Mouse (Mus musculus): Measurements from ENCODE around the gene Mtg2. TPM values are rescaled to one million over a fixed set of nuclear protein-coding genes. Genes with fewer than 3 reads are reported as not detected.

Gene Mtg2
- polyA plus RNA-seq (2016; fragmentation: Nextera tagmentation; extraction: Ambion mirVana): 31.8 and 35.0 TPM in 2 replicates

DNA sequence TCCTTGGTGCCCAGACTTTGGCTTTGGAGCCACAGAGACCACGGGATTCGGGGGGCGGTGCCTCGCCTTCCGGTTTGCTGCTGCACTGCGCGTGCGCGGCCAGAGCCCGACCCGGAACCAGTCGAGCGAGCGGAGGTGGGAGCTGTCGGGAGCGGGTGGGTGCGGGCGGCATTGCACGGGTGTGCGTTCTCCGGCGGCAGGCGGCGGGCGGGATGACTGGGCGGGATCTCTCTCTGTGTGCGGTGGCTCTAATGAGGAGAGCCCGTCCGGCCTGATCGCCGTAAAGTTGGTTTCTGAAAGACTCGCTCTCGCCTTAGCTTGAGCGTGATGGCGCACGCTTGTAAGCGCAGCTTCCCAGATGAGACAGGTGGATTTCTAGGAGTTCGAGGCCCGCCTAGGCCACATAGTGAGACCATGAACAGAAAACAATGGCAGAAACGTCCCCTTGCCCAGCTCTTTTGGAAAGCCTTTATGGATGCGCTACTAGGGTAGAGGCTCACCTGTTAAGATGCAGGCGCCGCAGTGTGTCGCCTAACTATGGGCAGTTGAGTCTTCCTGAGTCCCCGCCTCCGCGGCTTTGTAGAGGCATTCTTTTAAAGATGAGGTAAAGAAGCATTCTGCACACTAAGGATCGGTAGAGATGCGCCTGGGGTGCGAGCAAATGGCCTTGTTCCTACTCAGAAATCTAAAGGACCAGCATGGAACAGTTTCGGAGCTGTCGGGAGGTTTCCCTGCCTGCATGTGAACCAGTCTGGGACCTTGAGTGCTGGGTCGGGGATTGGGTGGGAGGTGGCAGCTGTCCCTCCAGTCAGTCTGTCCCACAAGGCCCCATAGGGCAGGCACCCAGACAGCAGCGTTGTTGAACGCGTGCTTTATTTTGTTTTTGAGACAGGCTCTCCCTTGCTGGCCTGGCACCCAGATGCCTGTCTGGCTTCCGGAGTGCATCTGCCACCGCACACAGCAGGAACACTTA, at the start of gene Mtg2:
Gene Mtg2, plus strand, starts transcription at position 108 of the 973 bp plus-strand sequence.
- Histone ChIP-seq H3K9me3 (no peaks in the 10 kb centered on the region), H3K9ac (replicated peaks) (peak within 1 kb of the TSS; percentile 82), H3K36me3 (peaks cover 26% of the 10 kb centered on the region), H3K27me3 (no peaks in the 10 kb centered on the region), H3K4me2 (replicated peaks) (peak within 1 kb of the TSS; percentile 83), H3K27ac (replicated peaks) (peak within 1 kb of the TSS; percentile 79), H3K4me1 (peaks cover 11% of the 10 kb centered on the region), H3K4me3 (peak within 1 kb of the TSS; percentile 67)
- 6% methylated on average over 58 of the region's 58 CpGs for WGBS
- peak; percentile 96 for ATAC-seq (ENCODE audit: low FRiP score, low read depth)

DNA sequence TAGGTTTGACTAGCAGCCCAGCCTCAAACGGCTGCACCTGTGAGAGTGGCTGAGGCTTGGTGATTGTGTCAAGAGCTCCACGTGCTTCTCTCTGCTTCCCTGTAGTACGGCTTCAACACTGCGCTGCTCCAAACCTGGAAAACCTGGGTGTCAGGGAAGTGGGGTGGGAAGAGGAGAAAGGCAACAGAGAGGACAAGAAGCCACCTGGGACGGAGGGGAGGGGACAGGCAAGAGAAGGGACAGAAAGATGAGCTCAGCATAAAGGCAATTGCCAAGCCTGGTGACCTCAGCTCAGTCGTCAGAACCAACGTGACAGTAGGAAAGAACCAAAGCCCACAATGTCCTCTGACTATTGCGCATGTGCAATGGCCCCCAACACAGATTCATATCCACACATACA, 49.5 kb upstream of the Mtg2 start:
- Histone ChIP-seq H3K36me3 (no peaks in the 10 kb centered on the region), H3K9ac (replicated peaks) (no peak overlapping the region), H3K27ac (replicated peaks) (no peak overlapping the region), H3K27me3 (peaks cover 34% of the 10 kb centered on the region), H3K4me1 (peaks cover 5% of the 10 kb centered on the region; the same call in 1 of the 2 replicates), H3K4me2 (replicated peaks) (no peak overlapping the region), H3K9me3 (no peaks in the 10 kb centered on the region), H3K4me3 (no peak overlapping the region)
- ATAC-seq (ENCODE audit: low FRiP score, low read depth): no peak
- 83% methylated on average over 8 of the region's 8 CpGs for WGBS

DNA sequence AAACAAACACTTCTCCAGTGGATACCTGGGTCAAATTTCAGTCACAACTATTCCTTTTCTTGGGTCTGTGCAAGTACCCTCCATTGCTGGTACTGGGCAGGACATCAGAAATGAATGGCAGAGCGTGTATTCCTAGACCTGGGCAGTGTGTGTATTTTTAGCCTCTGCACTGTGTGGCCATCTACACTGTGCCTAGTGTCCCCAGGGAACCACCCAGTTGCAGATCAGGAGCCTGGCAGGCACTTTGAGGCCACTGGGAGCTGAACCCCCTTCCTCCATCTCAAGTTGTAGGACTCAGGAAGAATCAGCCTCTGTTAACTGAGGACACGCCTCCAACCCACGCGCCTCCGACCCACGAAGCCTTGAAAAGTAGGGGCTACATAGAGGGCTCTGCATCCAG, 47.6 kb upstream of the Mtg2 start:
- Histone ChIP-seq H3K27me3 (peaks cover 34% of the 10 kb centered on the region), H3K4me1 (peaks cover 24% of the 10 kb centered on the region), H3K27ac (replicated peaks) (no peak overlapping the region), H3K4me3 (no peak overlapping the region), H3K4me2 (replicated peaks) (no peak overlapping the region), H3K9me3 (no peaks in the 10 kb centered on the region), H3K36me3 (peaks cover 11% of the 10 kb centered on the region), H3K9ac (replicated peaks) (no peak overlapping the region)
- ATAC-seq (ENCODE audit: low FRiP score, low read depth): no peak
- WGBS: 75% methylated on average over 6 of the region's 6 CpGs

DNA sequence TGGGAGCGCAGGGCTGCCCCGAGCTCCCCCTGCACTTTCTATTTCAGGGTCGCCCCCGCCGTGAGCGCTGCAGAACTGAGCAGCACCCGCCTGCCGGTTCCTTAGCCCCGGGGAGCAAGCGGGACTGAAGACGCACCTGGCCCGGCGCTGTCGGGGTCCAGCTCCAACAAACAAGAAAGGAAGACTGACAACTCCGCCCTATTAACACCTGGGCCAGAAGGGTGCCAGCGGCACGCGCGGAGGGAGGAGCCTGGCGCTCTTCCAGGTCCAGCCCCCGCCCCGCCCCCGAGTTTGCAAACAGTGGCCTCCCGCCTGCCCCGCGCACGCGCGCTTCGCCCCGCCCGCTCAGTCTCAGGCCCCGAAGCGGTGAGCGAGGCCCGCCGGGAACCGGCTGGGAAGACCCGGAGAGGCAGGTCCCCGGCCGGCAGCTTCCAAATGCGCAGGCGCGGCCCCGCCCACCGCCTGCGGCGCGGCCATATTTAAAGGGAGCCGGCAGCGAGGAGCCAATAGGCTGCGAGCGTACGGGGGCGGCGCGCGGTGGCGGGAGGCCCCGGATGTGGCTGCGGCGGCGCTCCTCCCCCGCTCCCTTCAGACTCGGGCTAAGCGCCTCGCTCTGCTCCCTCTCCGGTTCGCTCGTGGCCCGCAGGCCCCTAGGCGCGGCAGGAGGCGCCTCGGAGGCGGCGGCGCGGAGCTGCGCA, 45.8 kb upstream of the Mtg2 start, which contains the start of gene Lsm14b:
Gene Lsm14b, plus strand, starts transcription at position 587 of the 698 bp plus-strand sequence.
- peak within 1 kb of the TSS; percentile 98 for H3K4me3 ChIP-seq
- H3K4me2 ChIP-seq (replicated peaks): peak within 1 kb of the TSS; percentile 95
- no peaks in the 10 kb centered on the region for H3K9me3 ChIP-seq
- ATAC-seq (ENCODE audit: low FRiP score, low read depth): peak; percentile 97
- H3K4me1 ChIP-seq: peaks cover 38% of the 10 kb centered on the region
- H3K27me3 ChIP-seq: peaks cover 31% of the 10 kb centered on the region
- peaks cover 29% of the 10 kb centered on the region for H3K36me3 ChIP-seq
- H3K27ac ChIP-seq (replicated peaks): peak within 1 kb of the TSS; percentile 95
- under 1% methylated on average over 60 of the region's 80 CpGs for WGBS
- peak within 1 kb of the TSS; percentile 99 for H3K9ac ChIP-seq (replicated peaks)

DNA sequence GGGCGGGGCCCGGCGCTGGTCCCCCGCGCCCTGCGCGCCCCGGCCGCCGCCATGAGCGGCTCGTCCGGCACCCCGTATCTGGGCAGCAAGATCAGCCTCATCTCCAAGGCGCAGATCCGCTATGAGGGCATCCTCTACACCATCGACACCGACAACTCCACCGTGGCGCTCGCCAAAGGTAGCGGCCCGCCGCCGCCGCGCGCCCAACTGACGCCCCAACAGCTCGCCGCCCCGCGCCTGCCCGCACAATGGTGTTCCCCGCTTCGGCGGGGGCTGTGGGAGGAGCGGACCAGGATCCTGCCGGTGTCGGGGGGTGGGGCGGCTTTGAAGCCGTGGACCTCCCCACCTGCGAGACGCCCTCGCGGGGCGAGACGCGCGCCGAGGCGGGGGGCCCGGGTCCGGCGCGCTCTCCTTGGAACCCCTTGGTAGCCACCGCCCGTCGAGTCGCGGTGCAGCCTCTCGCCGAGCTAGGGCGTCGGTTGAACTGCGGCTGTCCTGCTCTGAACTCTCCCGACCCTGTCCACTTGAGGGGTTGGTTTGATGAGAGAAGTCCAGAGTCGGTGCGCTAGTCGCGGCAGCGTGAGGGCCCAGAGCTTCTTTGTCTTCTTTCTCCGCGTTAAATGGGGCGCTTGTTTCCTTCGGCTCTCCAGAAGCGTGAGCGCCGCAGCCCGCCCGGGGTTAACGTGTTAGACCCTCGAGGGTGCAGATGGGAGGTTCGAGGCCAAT, 45.1 kb upstream of the Mtg2 start:
- Histone ChIP-seq H3K4me3 (peak overlapping the region; percentile 98), H3K4me1 (peaks cover 38% of the 10 kb centered on the region), H3K27ac (replicated peaks) (peak overlapping the region; percentile 95), H3K9me3 (no peaks in the 10 kb centered on the region), H3K9ac (replicated peaks) (peak overlapping the region; percentile 99), H3K27me3 (peaks cover 31% of the 10 kb centered on the region), H3K4me2 (replicated peaks) (peak overlapping the region; percentile 95), H3K36me3 (peaks cover 37% of the 10 kb centered on the region)
- ATAC-seq (ENCODE audit: low FRiP score, low read depth): no peak; the same call in 1 of the 2 replicates
- WGBS: under 1% methylated on average over 79 of the region's 84 CpGs

DNA sequence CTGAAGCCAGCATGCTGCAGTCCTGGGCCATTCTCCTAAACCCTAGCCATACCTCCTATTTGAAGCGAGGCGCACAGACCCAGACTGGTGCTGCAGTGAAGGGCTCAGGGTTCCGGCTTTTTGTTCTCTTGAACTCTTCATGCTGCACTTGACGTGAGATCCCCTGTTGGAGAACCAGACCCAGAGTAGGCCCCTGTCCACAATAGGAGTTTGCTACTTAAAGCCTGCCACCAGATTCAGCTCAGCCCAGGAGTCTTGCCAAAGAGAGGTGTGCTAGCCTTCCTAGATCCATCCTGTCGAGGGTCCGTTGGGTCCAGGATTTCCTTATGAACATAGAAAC, 44.6 kb upstream of the Mtg2 start:
- H3K4me3 ChIP-seq: peak overlapping the region; percentile 98
- 8% methylated on average over 6 of the region's 6 CpGs for WGBS

DNA sequence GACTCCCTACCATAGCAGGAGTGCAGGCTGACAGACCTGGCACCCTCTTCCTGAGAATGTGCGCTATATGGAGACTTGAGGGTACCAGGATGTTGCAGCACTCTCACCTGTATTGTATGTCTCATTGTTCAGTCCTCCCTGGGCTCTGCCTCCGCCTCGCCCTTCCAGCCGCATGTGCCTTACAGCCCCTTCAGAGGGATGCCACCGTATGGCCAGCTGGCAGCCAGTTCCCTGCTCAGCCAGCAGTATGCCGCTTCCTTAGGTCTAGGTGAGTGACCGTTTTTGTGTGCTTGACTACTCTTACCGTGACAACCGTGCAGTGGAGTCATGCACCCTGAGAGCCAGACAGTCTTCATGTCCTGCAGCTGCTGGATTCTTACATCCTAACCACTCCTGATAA, 42.6 kb upstream of the Mtg2 start:
- WGBS: 78% methylated on average over 9 of the region's 9 CpGs
- ATAC-seq (ENCODE audit: low FRiP score, low read depth): no peak
- H3K4me1 ChIP-seq: peaks cover 38% of the 10 kb centered on the region
- H3K4me3 ChIP-seq: peak overlapping the region; percentile 98
- H3K27me3 ChIP-seq: peaks cover 11% of the 10 kb centered on the region
- H3K9ac ChIP-seq (replicated peaks): peak overlapping the region; percentile 99
- no peak overlapping the region for H3K27ac ChIP-seq (replicated peaks)
- H3K9me3 ChIP-seq: no peaks in the 10 kb centered on the region
- H3K4me2 ChIP-seq (replicated peaks): peak overlapping the region; percentile 95
- H3K36me3 ChIP-seq: peaks cover 62% of the 10 kb centered on the region

More for the DNA sequence above, 44.6 kb upstream of the Mtg2 start:
- Histone ChIP-seq H3K9ac (replicated peaks) (peak overlapping the region; percentile 99), H3K9me3 (no peaks in the 10 kb centered on the region), H3K4me1 (peaks cover 38% of the 10 kb centered on the region), H3K27ac (replicated peaks) (peak overlapping the region; percentile 95), H3K4me2 (replicated peaks) (peak overlapping the region; percentile 95), H3K36me3 (peaks cover 42% of the 10 kb centered on the region), H3K27me3 (peaks cover 29% of the 10 kb centered on the region)
- ATAC-seq (ENCODE audit: low FRiP score, low read depth): no peak

DNA sequence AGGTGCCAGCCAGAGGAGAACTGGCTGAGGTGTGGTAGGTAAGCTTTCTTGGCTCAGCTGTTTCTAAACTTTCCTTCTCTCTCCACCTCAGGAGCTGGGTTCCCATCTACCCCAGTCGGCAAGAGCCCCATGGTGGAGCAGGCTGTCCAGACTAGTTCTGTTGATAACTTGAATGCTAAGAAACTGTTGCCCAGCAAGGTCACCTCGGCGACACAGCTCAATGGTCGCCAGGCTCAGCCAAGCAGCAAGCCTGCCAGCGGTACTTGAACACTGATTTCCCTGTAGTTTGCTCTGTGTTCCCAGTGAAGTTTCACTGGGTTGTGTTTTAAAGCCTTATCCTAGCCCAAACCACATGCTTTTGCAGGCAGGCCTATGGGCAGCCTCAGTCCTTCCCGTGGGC, 39.1 kb upstream of the Mtg2 start:
- Histone ChIP-seq H3K27me3 (no peaks in the 10 kb centered on the region), H3K4me1 (peaks cover 29% of the 10 kb centered on the region), H3K4me2 (replicated peaks) (no peak overlapping the region), H3K27ac (replicated peaks) (no peak overlapping the region), H3K4me3 (no peak overlapping the region), H3K9me3 (no peaks in the 10 kb centered on the region), H3K9ac (replicated peaks) (no peak overlapping the region), H3K36me3 (peaks cover 97% of the 10 kb centered on the region)
- WGBS: 91% methylated on average over 6 of the region's 6 CpGs
- no peak for ATAC-seq (ENCODE audit: low FRiP score, low read depth)

DNA sequence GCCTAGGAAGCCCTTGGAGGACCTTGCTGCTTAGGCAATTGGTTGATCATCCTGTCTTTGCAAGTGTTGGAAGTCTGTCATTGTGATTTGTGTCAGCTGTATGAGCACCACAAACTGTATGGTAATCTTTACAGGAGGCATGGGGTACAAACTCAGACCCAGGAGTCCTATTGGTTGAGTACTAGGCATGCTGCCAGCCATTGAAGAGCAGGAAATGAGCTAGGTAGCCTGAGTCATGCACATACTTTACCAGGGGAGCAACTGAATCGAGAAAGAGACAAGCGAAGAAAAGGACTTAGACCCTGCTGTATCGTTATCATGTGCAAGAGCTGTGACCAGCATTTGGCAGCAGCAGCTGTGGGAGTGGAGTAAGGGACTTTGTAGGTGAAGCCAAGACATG, 37.5 kb upstream of the Mtg2 start:
- Histone ChIP-seq H3K9ac (replicated peaks) (no peak overlapping the region), H3K4me3 (no peak overlapping the region), H3K27ac (replicated peaks) (no peak overlapping the region), H3K27me3 (no peaks in the 10 kb centered on the region), H3K9me3 (no peaks in the 10 kb centered on the region), H3K4me1 (peaks cover 12% of the 10 kb centered on the region), H3K36me3 (peaks cover 100% of the 10 kb centered on the region), H3K4me2 (replicated peaks) (no peak overlapping the region)
- no peak for ATAC-seq (ENCODE audit: low FRiP score, low read depth)
- WGBS: 93% methylated on average over 3 of the region's 3 CpGs

DNA sequence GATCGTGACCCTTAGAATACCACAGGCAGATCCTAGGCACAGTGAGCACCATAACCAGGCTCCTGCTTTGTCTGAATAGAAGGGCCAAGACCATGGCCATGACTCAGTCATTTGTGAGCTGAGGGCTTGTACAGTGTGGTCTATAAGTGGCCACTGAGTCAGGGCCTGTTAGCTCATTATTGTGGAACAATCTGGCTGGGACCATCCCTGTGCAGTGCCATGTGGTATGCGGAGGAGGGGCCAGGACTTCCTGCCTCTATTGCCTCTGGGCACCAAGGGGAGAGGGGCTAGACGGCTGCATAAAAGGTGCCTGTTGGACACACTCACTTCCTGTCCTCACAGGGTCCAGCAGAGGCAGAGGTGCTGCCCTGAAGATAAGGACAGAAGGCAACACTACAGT, 36.4 kb upstream of the Mtg2 start:
- H3K27ac ChIP-seq (replicated peaks): no peak overlapping the region
- H3K36me3 ChIP-seq: peaks cover 100% of the 10 kb centered on the region
- H3K4me2 ChIP-seq (replicated peaks): no peak overlapping the region
- peaks cover 2% of the 10 kb centered on the region for H3K4me1 ChIP-seq
- H3K9me3 ChIP-seq: no peaks in the 10 kb centered on the region
- no peak overlapping the region for H3K4me3 ChIP-seq
- WGBS: 83% methylated on average over 3 of the region's 3 CpGs
- H3K9ac ChIP-seq (replicated peaks): no peak overlapping the region
- peak; percentile 13; the same call in 1 of the 2 replicates for ATAC-seq (ENCODE audit: low FRiP score, low read depth)
- no peaks in the 10 kb centered on the region for H3K27me3 ChIP-seq

DNA sequence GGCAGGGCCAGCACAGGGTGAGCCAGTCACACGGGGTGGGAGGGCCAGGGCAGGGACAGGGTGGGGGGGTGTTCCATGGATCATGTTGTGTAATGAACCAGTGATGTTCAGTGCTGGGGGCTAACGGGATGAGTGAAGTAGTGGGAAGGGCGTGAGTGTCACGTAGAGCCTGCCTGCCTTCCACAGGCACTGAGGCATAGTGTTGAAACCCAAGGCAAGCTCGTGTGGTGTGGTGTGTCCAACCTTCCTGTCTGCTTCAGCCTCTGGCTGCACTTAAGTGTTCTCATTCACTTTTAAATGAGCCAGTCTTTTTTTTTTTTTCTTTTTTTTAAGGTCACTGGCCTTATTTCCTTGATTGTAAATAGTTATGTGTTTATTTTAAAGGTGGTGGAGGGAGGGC, 35.6 kb upstream of the Mtg2 start:
- no peak overlapping the region for H3K9ac ChIP-seq (replicated peaks)
- H3K4me2 ChIP-seq (replicated peaks): no peak overlapping the region
- H3K27ac ChIP-seq (replicated peaks): no peak overlapping the region
- peaks cover 97% of the 10 kb centered on the region for H3K36me3 ChIP-seq
- no peak overlapping the region for H3K4me3 ChIP-seq
- WGBS: 75% methylated on average over 5 of the region's 5 CpGs
- no peaks in the 10 kb centered on the region for H3K27me3 ChIP-seq
- no peaks in the 10 kb centered on the region for H3K9me3 ChIP-seq
- H3K4me1 ChIP-seq: peaks cover 4% of the 10 kb centered on the region; the same call in 1 of the 2 replicates
- ATAC-seq (ENCODE audit: low FRiP score, low read depth): no peak

All from midbrain, embryonic 12.5 days (tissue).